Mouse (Mus musculus) adrenal gland, adult 2 months (tissue): Measurements from ENCODE around the gene Mtmr12. TPM values are rescaled to one million over a fixed set of nuclear protein-coding genes. Genes with fewer than 3 reads are reported as not detected.
"Not testable (repeated sequence)": the region's sequence is repeated elsewhere in the genome, so short reads cannot be mapped to it uniquely, and the experiment has no call there.

ENCODE experiments used
- DNase-seq: peaks from one replicate; pipeline ENCODE4 v3.0.0; 2021
- long read RNA-seq: library from polyadenylated mRNA; stranded (forward); transcript quantifications from one replicate; pipeline ENCODE4 v2.0.0, GENCODE M21; 2021
- polyA plus RNA-seq: library from polyadenylated mRNA; depleted of rRNA; stranded (reverse); fragments of >200 nt; gene quantifications from 2 replicates; pipeline ENCODE4 v1.2.3, GENCODE M21; 2012; rRNA removed
- total RNA-seq, 2 experiments: library from RNA; stranded (reverse); gene quantifications; 2 replicates each; pipeline ENCODE4 v1.2.3; 2021

Gene Mtmr12
- total RNA-seq (10 to 100 TPM; 21.0 to 24.1 TPM), polyA plus RNA-seq (10.3 and 11.9 TPM in 2 replicates)
- long read RNA-seq, full-length matches to known transcripts, result 6 of 8 reads
- long read RNA-seq, partial matches to known transcripts, result 0 of 8 reads
- long read RNA-seq, other reads (novel, unspliced or antisense), result 2 of 8 reads

GRCm38 (mm10) chr15:12204319-12205159, at the start of gene Mtmr12:
Mtmr12 (plus strand) TSS chr15:12205028.
- peak; percentile 100 for DNase-seq

- no peak for DNase-seq
These were observed 26.7 kb upstream of the Mtmr12 start for GRCm38 (mm10) chr15:12178126-12178525.

- DNase-seq, result not testable (repeated sequence)
These were observed 23.5 kb upstream of the Mtmr12 start for GRCm38 (mm10) chr15:12181181-12181805.

DNA sequence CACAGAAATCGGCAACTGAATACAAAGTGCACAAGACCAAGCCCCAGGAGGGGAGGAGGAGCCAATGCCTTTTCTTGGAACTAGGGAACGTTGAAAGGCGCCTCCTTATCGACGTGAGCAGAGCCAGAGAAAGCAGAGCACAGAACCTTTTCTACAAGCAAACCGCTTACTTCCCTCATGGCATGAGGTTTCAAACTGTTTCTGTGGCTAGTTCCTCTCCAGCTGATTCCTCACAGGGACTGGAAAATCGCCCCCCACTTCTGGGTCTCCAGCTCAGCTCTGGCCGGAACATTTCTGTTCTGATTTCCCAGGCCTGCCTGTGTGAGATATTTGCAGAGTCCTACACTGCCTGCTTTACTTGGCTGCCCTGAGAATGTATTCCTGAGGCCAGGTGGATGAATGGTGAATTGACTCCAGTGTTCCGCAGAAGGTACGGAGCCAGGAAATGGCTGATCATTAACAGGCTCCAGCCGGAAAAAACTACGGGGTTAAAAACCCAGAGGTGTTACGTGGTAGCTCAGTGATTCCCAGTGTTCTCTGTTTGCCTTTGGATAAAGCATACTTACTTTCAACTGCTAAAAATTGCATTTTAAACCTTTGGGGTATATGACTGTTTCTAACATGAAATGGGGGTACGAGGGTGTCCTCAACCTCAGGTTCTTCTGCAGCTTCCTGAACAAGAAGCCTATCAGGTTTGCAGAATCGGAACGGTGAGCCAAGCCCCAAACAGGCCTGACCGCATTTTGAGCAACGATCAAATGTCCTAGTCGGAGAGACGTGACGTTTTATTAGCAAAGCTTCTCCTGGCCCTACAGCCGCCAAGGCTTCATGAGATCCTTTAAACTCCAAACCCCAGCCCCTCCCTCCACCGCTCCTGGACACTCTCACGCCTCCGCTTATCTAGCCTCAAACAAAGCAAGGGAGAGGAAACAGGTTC, 10.7 kb upstream of the Mtmr12 start:
- peak; percentile 14 for DNase-seq

GRCm38 (mm10) chr15:12194817-12195735, 9.8 kb upstream of the Mtmr12 start:
- DNase-seq, result no peak

DNA sequence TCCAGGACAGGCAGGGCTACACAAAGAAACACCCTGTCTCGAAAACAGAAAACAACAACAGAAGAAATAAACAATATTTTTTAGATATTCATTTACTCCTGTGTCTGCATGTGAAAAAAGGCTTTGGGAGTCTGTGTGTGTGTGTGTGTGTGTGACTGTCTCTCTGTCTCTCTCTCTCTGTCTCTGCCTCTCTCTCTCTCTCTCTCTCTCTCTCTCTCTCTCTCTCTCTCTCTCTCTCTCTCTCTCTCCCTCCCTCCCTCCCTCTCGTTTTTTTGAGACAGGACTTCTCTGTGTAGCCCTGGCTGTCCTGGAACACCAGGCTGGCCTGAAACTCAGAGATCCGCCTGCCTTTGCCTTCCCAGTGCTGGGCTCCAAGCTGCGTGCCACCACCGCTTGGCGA, 8.9 kb upstream of the Mtmr12 start:
- no peak for DNase-seq

GRCm38 (mm10) chr15:12196410-12197191, 8.2 kb upstream of the Mtmr12 start:
- peak; percentile 67 for DNase-seq

DNA sequence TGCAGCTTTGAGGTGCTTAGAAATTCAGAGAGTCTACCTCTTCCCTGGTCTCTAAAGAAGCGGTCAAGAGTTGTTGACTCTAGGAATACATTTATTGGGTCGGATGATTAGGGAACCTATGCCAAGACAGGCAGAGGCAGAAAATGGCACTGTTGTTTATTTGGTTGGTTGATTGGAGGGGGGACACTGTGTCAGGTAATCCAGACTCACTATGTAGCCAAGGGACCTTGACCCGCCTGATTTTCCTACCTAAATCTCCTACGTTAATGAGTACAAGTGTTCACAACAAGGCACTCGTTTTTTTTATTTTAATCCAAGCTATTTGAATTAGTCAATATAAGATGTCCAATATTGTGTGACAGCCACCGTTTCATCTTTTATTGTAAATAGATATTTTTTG, 7.5 kb upstream of the Mtmr12 start:
- DNase-seq, result no peak

- no peak for DNase-seq
These were observed 4.8 kb upstream of the Mtmr12 start for GRCm38 (mm10) chr15:12200021-12200420.

- peak; percentile 31 for DNase-seq
These were observed 3.0 kb upstream of the Mtmr12 start for GRCm38 (mm10) chr15:12201856-12202255.

- DNase-seq, result no peak
These were observed 2.4 kb upstream of the Mtmr12 start for GRCm38 (mm10) chr15:12202456-12202855.

GRCm38 (mm10) chr15:12203008-12203407, 1.8 kb upstream of the Mtmr12 start:
- not testable (repeated sequence) for DNase-seq

- peak; percentile 48 for DNase-seq
These were observed 1.1 kb upstream of the Mtmr12 start for GRCm38 (mm10) chr15:12203512-12204318.

DNA sequence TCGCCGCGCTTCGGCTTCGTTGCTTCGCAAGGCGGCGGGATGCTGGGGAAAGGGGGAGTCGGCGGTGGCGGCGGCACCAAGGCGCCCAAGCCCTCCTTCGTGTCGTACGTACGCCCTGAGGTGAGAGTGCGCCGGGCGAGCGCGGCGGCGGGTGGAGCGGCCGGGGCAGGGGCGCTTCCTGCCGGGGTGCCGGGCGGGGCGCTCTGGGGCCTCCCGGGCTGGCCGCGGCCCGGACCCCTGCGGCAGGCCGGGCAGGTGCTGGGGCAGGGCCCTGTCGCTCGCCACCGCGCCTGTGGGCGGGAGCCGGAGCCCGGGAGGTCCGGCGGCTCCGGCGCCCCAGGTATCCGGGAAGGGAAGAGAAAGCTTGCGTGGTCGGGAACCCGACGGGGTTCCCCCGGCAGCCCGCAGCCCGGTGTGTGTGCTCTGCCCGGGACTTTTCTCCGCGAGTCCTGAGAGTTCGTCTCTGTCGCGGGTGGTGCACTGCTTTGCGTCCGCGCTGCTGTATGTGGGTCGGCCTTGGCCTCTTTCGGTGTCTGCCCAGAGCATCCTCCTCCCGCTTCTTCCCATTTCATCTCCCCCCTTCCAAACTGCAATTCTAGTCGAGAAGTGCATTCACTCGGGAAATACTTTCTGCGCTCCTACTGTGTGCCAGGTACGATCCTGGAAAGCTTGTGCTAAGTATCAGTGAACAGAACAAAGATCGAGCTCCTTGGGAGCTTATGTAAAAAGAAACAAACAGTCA, 503 bp downstream of the Mtmr12 start:
- DNase-seq, result no peak

DNA sequence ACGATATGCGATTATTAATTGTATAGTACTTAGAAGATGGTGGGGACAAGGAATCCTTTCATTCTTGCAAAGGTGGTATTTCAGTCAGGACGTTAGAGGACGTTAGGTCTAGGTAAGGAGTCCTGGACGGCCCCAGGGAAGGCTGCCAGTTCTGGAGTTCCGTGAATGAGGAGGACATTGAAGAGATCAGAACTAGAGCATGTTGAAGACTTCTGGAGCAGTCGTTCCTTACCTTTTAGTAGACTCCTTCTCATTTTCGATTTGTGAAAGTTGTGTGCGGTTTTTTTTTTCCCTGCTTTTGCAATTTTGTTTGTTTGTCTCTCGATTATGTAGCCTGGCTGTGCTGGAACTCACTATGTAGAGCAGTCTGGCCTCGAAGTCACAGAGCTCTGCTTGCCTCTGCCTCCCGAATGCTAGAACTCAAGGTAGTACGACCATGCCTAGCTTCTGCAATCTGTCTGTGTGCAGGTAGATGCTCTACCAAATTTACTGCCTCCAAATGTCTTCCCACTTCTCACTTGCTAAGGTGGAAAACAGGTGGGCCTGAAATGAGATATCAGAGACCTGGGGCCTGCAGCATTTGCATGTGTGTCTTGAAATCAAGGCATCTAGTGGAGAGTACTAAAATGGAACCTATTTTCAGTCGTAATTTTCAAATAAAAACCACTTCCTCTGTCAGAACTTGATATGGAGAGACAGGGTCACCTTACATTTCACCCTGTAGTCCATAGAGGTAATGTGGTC, 1.2 kb downstream of the Mtmr12 start:
- DNase-seq, result no peak

- DNase-seq, result no peak
These were observed 1.9 kb downstream of the Mtmr12 start for GRCm38 (mm10) chr15:12206646-12207222.

- no peak for DNase-seq
These were observed 2.8 kb downstream of the Mtmr12 start for GRCm38 (mm10) chr15:12207556-12208090.
